Comparison of ENCODE assay signal across 10 mouse cellular contexts in the genomic region with DNA sequence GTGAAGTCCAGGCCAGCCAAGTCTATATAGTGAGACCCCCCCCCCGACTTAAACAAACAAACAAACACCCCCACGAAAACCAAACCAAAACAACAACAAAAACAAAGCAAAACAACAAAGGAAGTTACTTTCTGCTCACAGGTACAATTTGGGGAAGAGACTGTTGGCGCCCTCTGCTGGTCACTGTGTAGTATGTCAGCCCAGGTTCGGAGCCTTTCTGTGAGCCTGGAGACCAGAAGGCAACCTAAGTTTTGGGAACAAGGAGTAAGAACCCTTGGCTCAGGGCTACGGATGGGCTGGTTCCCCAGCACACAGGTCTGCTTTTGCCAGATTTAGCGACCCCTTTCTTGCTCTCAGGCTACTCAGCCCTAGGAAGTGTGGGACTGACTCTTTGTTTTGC. TPM values are rescaled to one million over a fixed set of nuclear protein-coding genes. Genes with fewer than 3 reads are reported as not detected.
DNase-seq lines count a peak whose midpoint lies in the region; ATAC-seq lines count a peak whose summit lies in the region.
"Had no signal": no experiment of that assay in that cellular context is flagged by ENCODE, and none has a peak within 500 bp of the region (broad histone marks: within the 10 kb centered on the region; RNA-seq: fewer than 3 reads in every experiment).

No protein-coding gene starts in this region.

- no peaks in the 10 kb centered on the region for H3K4me1 ChIP-seq in midbrain, embryonic 11.5 days (ENCODE audit: control insufficient read depth, insufficient read depth, low read length)
- H3K4me1 ChIP-seq in midbrain, embryonic 13.5 days (replicated peaks) = 0 out of 2 replicates have a peak, but pooled peaks cover 3% of the 10 kb centered on the region
- peaks cover 8% of the 10 kb centered on the region; the same call in 1 of the 2 replicates for H3K4me1 ChIP-seq in embryonic facial prominence, embryonic 10.5 days
- no peaks in the 10 kb centered on the region for H3K4me1 ChIP-seq in hindbrain, embryonic 14.5 days (replicated peaks; ENCODE audit: control insufficient read depth, insufficient read depth, low read length)

- intact Hi-C loops in left cerebral cortex, postnatal 10 days (cut with DNase I) = loop anchor here (5.0 kb wide), 1 partner anchor 623 kb away; no protein-coding TSS in a partner anchor

- H3K9me3 ChIP-seq in midbrain, embryonic 11.5 days (ENCODE audit: control insufficient read depth, low read length) = no peaks in the 10 kb centered on the region
- no peaks in the 10 kb centered on the region for H3K9me3 ChIP-seq in midbrain, embryonic 13.5 days
- H3K9me3 ChIP-seq in embryonic facial prominence, embryonic 10.5 days = no peaks in the 10 kb centered on the region
- H3K9me3 ChIP-seq in hindbrain, embryonic 14.5 days (ENCODE audit: control insufficient read depth, low read length) = no peaks in the 10 kb centered on the region

- WGBS in midbrain, embryonic 11.5 days = 10% methylated on average over 6 of the region's 6 CpGs
- 11% methylated on average over 6 of the region's 6 CpGs for WGBS in midbrain, embryonic 13.5 days
- 10% methylated on average over 6 of the region's 6 CpGs for WGBS in embryonic facial prominence, embryonic 10.5 days
- WGBS in hindbrain, embryonic 14.5 days = 8% methylated on average over 6 of the region's 6 CpGs

- H3K4me3 ChIP-seq in midbrain, embryonic 11.5 days (ENCODE audit: low read depth, low read length) = no peak overlapping the region
- no peak overlapping the region for H3K4me3 ChIP-seq in midbrain, embryonic 13.5 days (replicated peaks)
- H3K4me3 ChIP-seq in embryonic facial prominence, embryonic 10.5 days = no peak overlapping the region
- no peak overlapping the region for H3K4me3 ChIP-seq in hindbrain, embryonic 14.5 days (replicated peaks; ENCODE audit: low read length)
- H3K4me3 ChIP-seq: erythroblast, embryonic 14.5 days; myocyte had no signal

- DNase-seq in midbrain, embryonic 11.5 days (ENCODE audit: low spot score, missing footprints) = peak; percentile 92
- peak; percentile 67 for DNase-seq in adrenal gland, postnatal 25 days
- DNase-seq in embryonic facial prominence, embryonic 10.5 days (ENCODE audit: low spot score) = peak; percentile 72
- peak; percentile 74 for DNase-seq in hindbrain, embryonic 14.5 days (ENCODE audit: low spot score)
- DNase-seq in left cerebral cortex, postnatal 10 days (ENCODE audit: extremely low spot score in 1 of 2, low spot score in 2 of 2) = peak; percentile 40 to 47
- peak; percentile 60 for DNase-seq in thymus, postnatal 14 days

- ATAC-seq in midbrain, embryonic 11.5 days (ENCODE audit: low FRiP score) = 0 out of 2 replicates have a peak, but pooled peaks have one; percentile 22
- no peak for ATAC-seq in midbrain, embryonic 13.5 days
- no peak for ATAC-seq in hindbrain, embryonic 14.5 days (ENCODE audit: low FRiP score)
- ATAC-seq in neutrophil, adult 5-6 weeks (ENCODE audit: extremely low read depth, insufficient number of reproducible peaks, low FRiP score, poor library complexity, severe bottlenecking) = peak; percentile 44; the same call in 1 of the 2 replicates

- no peak overlapping the region for H3K27ac ChIP-seq in midbrain, embryonic 11.5 days (ENCODE audit: low read depth, low read length)
- no peak overlapping the region for H3K27ac ChIP-seq in midbrain, embryonic 13.5 days
- no peak overlapping the region for H3K27ac ChIP-seq in embryonic facial prominence, embryonic 10.5 days (replicated peaks)
- no peak overlapping the region for H3K27ac ChIP-seq in hindbrain, embryonic 14.5 days

- H3K9ac ChIP-seq in midbrain, embryonic 11.5 days (ENCODE audit: low read length) = no peak overlapping the region
- H3K9ac ChIP-seq in midbrain, embryonic 13.5 days (replicated peaks) = no peak overlapping the region
- H3K9ac ChIP-seq in hindbrain, embryonic 14.5 days = no peak overlapping the region

- H3K27me3 ChIP-seq in midbrain, embryonic 11.5 days (ENCODE audit: control insufficient read depth, insufficient read depth, low read length) = no peaks in the 10 kb centered on the region
- H3K27me3 ChIP-seq in midbrain, embryonic 13.5 days = no peaks in the 10 kb centered on the region
- H3K27me3 ChIP-seq in embryonic facial prominence, embryonic 10.5 days (replicated peaks; ENCODE audit: low read depth, poor library complexity, severe bottlenecking) = no peaks in the 10 kb centered on the region
- no peaks in the 10 kb centered on the region for H3K27me3 ChIP-seq in hindbrain, embryonic 14.5 days (ENCODE audit: control insufficient read depth, insufficient read depth, low read length)

- H3K36me3 ChIP-seq in midbrain, embryonic 11.5 days (ENCODE audit: control insufficient read depth, insufficient read depth, low read length) = no peaks in the 10 kb centered on the region
- H3K36me3 ChIP-seq in midbrain, embryonic 13.5 days = no peaks in the 10 kb centered on the region
- H3K36me3 ChIP-seq in embryonic facial prominence, embryonic 10.5 days (replicated peaks) = no peaks in the 10 kb centered on the region
- no peaks in the 10 kb centered on the region for H3K36me3 ChIP-seq in hindbrain, embryonic 14.5 days (replicated peaks; ENCODE audit: control insufficient read depth, insufficient read depth)

- no peak overlapping the region for H3K4me2 ChIP-seq in midbrain, embryonic 11.5 days
- H3K4me2 ChIP-seq in midbrain, embryonic 13.5 days (replicated peaks) = no peak overlapping the region
- no peak overlapping the region for H3K4me2 ChIP-seq in hindbrain, embryonic 14.5 days (replicated peaks)

RNA-seq across cellular contexts. Expression of gene Slc15a1, which starts 49.5 kb away (rescaled TPM):
- not detected in 2 replicates for polyA plus RNA-seq in midbrain, embryonic 11.5 days (2014; fragmentation: Nextera tagmentation; extraction: Ambion mirVana)
- polyA plus RNA-seq in midbrain, embryonic 13.5 days (2015; fragmentation: Nextera tagmentation; extraction: Ambion mirVana) = 0.05 TPM in 1 of 2 replicates, not detected in the other
- not detected in 2 replicates for total RNA-seq in adrenal gland, postnatal 25 days (2021)
- 0.05 TPM in 1 of 2 replicates, not detected in the other for polyA plus RNA-seq in embryonic facial prominence, embryonic 10.5 days (2016; fragmentation: Nextera tagmentation; extraction: Ambion mirVana)
- not detected in 2 replicates for polyA plus RNA-seq in hindbrain, embryonic 14.5 days (2014; fragmentation: Nextera tagmentation; extraction: Ambion mirVana)
- under 1 TPM; 0.10 to 0.32 TPM for total RNA-seq in left cerebral cortex, postnatal 10 days (2021)
- 0.12 and 0.23 TPM in 2 replicates for total RNA-seq in neutrophil, adult 5-6 weeks (2017)
- polyA plus RNA-seq: myocyte had no signal

Comparison
In these comparisons a context has a peak if more than half of its experiments do, and no peak if none do; other contexts are left out.
1. ATAC-seq: peak in midbrain, embryonic 11.5 days (single experiment) and neutrophil, adult 5-6 weeks (single experiment); none in midbrain, embryonic 13.5 days (single experiment) and hindbrain, embryonic 14.5 days (single experiment).
2. Peak in every context shown above with its lines, with median percentiles within 50 percentile points of each other: DNase-seq.